Mouse (Mus musculus): ENCODE results near the gene Usp22. TPM values are rescaled to one million over a fixed set of nuclear protein-coding genes. Genes with fewer than 3 reads are reported as not detected.
A peak's percentile ranks its signal among the peaks of the same experiment; 100 is the strongest.

Gene Usp22
- polyA plus RNA-seq, 1 experiment from 2014 or later: 10.0 TPM

GRCm38 (mm10) chr11:61162776-61163175 lies 12.1 kb downstream of the Usp22 start:
- DNase-seq (no peak), ATAC-seq (no peak)
- H3K27ac ChIP-seq (ENCODE audit: low read depth): no peak overlapping the region
- H3K27me3 ChIP-seq (ENCODE audit: insufficient read depth, low read length): no peaks in the 10 kb centered on the region
- TF ChIP-seq CTCF (IDR thresholded peaks at IDR 0.05; ENCODE audit: low read depth): no peak
- TF ChIP-seq EP300 (IDR thresholded peaks at IDR 0.05; ENCODE audit: low read depth): no peak
- no peak overlapping the region for H3K4me2 ChIP-seq (ENCODE audit: low read depth, low read length)
- no peaks in the 10 kb centered on the region for H3K9me3 ChIP-seq (ENCODE audit: low read length)
- 90% methylated on average over 14 of the region's 14 CpGs for WGBS (ENCODE audit: insufficient replicate concordance)
- H3K9ac ChIP-seq (replicated peaks): no peak overlapping the region
- no peak overlapping the region for H3K4me3 ChIP-seq (ENCODE audit: low read depth, low read length)
- peaks cover 86% of the 10 kb centered on the region for H3K36me3 ChIP-seq (replicated peaks; ENCODE audit: insufficient read depth, low read length)
- H3K4me1 ChIP-seq (ENCODE audit: insufficient read depth): peaks cover 13% of the 10 kb centered on the region

- H3K36me3 ChIP-seq (replicated peaks; ENCODE audit: insufficient read depth, low read length): peaks cover 92% of the 10 kb centered on the region
- 87% methylated on average over 13 of the region's 13 CpGs for WGBS (ENCODE audit: insufficient replicate concordance)
- TF ChIP-seq EP300 (IDR thresholded peaks at IDR 0.05; ENCODE audit: low read depth) (no peak), CTCF (IDR thresholded peaks at IDR 0.05; ENCODE audit: low read depth) (no peak)
These were observed 13.7 kb downstream of the Usp22 start for GRCm38 (mm10) chr11:61161121-61161520.

DNA sequence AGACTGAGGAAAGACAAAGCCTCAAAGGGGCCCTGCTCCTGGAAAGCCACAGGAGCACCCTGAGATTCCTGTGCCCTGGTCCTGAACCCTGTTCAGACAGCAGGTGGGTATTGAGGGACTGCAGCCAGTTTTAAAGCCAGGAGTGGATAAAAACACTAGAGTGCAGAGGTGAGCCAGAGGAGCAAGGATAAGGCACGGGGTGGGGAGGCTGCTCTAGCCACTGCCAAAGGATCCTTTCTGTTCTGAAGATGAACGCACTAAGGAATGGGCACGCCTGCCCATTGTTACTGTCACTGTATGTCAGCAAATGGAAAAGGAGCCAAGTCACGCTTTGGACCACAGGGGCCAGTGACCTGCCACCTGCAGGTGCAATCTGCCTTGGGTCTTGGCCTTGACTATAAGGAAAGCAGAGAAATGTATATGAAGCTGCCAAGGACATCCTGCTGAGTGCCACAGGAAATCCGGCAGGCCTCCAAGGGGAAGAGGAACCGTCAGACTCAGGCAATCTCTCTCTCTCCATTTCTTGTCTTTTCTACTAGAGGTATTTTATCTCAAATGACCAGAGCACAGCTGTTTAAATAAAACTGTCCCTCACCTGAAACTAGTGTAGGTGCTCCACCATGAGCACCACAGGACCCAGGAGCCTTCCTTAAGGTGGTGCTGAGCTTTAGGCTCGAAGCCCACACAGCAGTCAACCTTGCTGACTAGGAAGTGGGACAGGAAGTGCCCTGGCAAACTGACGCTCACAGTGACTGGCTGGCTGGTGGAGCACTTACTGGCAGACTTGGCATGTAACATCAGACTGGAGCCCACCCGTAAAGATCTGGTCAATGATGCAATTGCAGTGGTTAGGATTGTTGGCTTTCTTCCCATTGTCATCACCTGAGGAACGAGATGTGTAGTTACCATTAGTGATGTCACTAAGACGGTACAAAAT lies 14.8 kb downstream of the Usp22 start:
- H3K36me3 ChIP-seq (replicated peaks; ENCODE audit: insufficient read depth, low read length): peaks cover 94% of the 10 kb centered on the region
- H3K4me2 ChIP-seq (ENCODE audit: low read depth, low read length): no peak overlapping the region
- H3K4me1 ChIP-seq (ENCODE audit: insufficient read depth): peaks cover 13% of the 10 kb centered on the region
- H3K9me3 ChIP-seq (ENCODE audit: low read length): no peaks in the 10 kb centered on the region
- no peaks in the 10 kb centered on the region for H3K27me3 ChIP-seq (ENCODE audit: insufficient read depth, low read length)
- no peak overlapping the region for H3K4me3 ChIP-seq (ENCODE audit: low read depth, low read length)
- peak overlapping the region; percentile 78 for H3K27ac ChIP-seq (ENCODE audit: low read depth)
- H3K9ac ChIP-seq (replicated peaks): no peak overlapping the region
- 42% methylated on average over 11 of the region's 11 CpGs for WGBS (ENCODE audit: insufficient replicate concordance)
- TF ChIP-seq CTCF (IDR thresholded peaks at IDR 0.05; ENCODE audit: low read depth): 0 out of 2 replicates have a peak, but pooled peaks have one; percentile 19
- no peak for TF ChIP-seq EP300 (IDR thresholded peaks at IDR 0.05; ENCODE audit: low read depth)
- ATAC-seq: no peak
- no peak for DNase-seq

More at GRCm38 (mm10) chr11:61161121-61161520, 13.7 kb downstream of the Usp22 start:
- Histone ChIP-seq H3K9me3 (ENCODE audit: low read length) (no peaks in the 10 kb centered on the region), H3K4me1 (ENCODE audit: insufficient read depth) (peaks cover 13% of the 10 kb centered on the region), H3K27me3 (ENCODE audit: insufficient read depth, low read length) (no peaks in the 10 kb centered on the region), H3K4me3 (ENCODE audit: low read depth, low read length) (no peak overlapping the region), H3K4me2 (ENCODE audit: low read depth, low read length) (no peak overlapping the region), H3K27ac (ENCODE audit: low read depth) (no peak overlapping the region; the same call in 1 of the 2 replicates), H3K9ac (replicated peaks) (no peak overlapping the region)
- ATAC-seq: no peak
- DNase-seq: no peak

- H3K4me3 ChIP-seq (ENCODE audit: low read depth, low read length): no peak overlapping the region
- no peak for ATAC-seq
- no peak for TF ChIP-seq CTCF (IDR thresholded peaks at IDR 0.05; ENCODE audit: low read depth)
- no peak for TF ChIP-seq EP300 (IDR thresholded peaks at IDR 0.05; ENCODE audit: low read depth)
- peaks cover 90% of the 10 kb centered on the region for H3K36me3 ChIP-seq (replicated peaks; ENCODE audit: insufficient read depth, low read length)
- no peak overlapping the region for H3K9ac ChIP-seq (replicated peaks)
- WGBS (ENCODE audit: insufficient replicate concordance): 75% methylated on average over 3 of the region's 3 CpGs
- no peak for DNase-seq
- no peaks in the 10 kb centered on the region for H3K27me3 ChIP-seq (ENCODE audit: insufficient read depth, low read length)
- H3K27ac ChIP-seq (ENCODE audit: low read depth): no peak overlapping the region
- peaks cover 13% of the 10 kb centered on the region for H3K4me1 ChIP-seq (ENCODE audit: insufficient read depth)
- H3K9me3 ChIP-seq (ENCODE audit: low read length): no peaks in the 10 kb centered on the region
- no peak overlapping the region for H3K4me2 ChIP-seq (ENCODE audit: low read depth, low read length)
These were observed 16.7 kb downstream of the Usp22 start for GRCm38 (mm10) chr11:61158141-61158540.

DNA sequence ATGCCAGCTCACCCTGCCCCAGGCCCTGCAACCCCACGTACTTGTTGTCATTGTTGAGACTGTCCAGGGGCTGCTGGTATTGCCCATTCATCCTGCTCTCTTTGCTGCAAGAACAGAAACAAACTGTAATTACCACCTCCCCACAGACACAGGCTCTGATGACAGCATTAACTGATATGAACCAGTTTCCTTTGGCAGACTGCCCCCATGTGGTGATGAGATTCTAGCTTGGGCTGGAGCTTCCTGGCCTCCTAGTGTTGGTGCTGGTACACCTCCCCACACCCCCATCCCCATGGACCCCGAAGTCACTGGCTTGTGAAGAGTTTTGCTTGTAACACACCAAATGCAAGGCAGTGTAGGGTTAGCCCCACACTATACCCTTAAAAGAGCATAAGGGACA lies 19.1 kb downstream of the Usp22 start:
- Histone ChIP-seq H3K9me3 (ENCODE audit: low read length) (no peaks in the 10 kb centered on the region), H3K4me3 (ENCODE audit: low read depth, low read length) (no peak overlapping the region), H3K4me2 (ENCODE audit: low read depth, low read length) (no peak overlapping the region), H3K27me3 (ENCODE audit: insufficient read depth, low read length) (no peaks in the 10 kb centered on the region), H3K9ac (replicated peaks) (no peak overlapping the region), H3K36me3 (replicated peaks; ENCODE audit: insufficient read depth, low read length) (peaks cover 77% of the 10 kb centered on the region), H3K27ac (ENCODE audit: low read depth) (no peak overlapping the region), H3K4me1 (ENCODE audit: insufficient read depth) (peaks cover 11% of the 10 kb centered on the region)
- 66% methylated on average over 2 of the region's 2 CpGs for WGBS (ENCODE audit: insufficient replicate concordance)
- DNase-seq (peak; percentile 40), ATAC-seq (no peak)
- peak; percentile 67 for TF ChIP-seq CTCF (IDR thresholded peaks at IDR 0.05; ENCODE audit: low read depth)
- no peak for TF ChIP-seq EP300 (IDR thresholded peaks at IDR 0.05; ENCODE audit: low read depth)

GRCm38 (mm10) chr11:61150233-61151001 lies 24.4 kb downstream of the Usp22 start:
- DNase-seq (no peak), ATAC-seq (no peak)
- Histone ChIP-seq H3K4me3 (ENCODE audit: low read depth, low read length) (no peak overlapping the region), H3K4me1 (ENCODE audit: insufficient read depth) (peaks cover 3% of the 10 kb centered on the region; the same call in 1 of the 2 replicates), H3K9me3 (ENCODE audit: low read length) (no peaks in the 10 kb centered on the region), H3K27me3 (ENCODE audit: insufficient read depth, low read length) (peaks cover 6% of the 10 kb centered on the region; the same call in 1 of the 2 replicates), H3K9ac (replicated peaks) (no peak overlapping the region), H3K4me2 (ENCODE audit: low read depth, low read length) (no peak overlapping the region), H3K36me3 (replicated peaks; ENCODE audit: insufficient read depth, low read length) (peaks cover 29% of the 10 kb centered on the region), H3K27ac (ENCODE audit: low read depth) (no peak overlapping the region)
- 60% methylated on average over 6 of the region's 6 CpGs for WGBS (ENCODE audit: insufficient replicate concordance)
- TF ChIP-seq CTCF (IDR thresholded peaks at IDR 0.05; ENCODE audit: low read depth): no peak
- TF ChIP-seq EP300 (IDR thresholded peaks at IDR 0.05; ENCODE audit: low read depth): no peak
